Mouse (Mus musculus): ENCODE results near the gene St6galnac3.

- TF ChIP-seq POLR2A (IDR thresholded peaks at IDR 0.05; ENCODE audit: extremely low read depth, insufficient read depth, low read length) (no peak), CTCF (IDR thresholded peaks at IDR 0.05; ENCODE audit: extremely low read depth, insufficient read depth, low read length) (no peak)
Observed at GRCm38 (mm10) chr3:153717742-153718141, 7.2 kb downstream of the St6galnac3 start.
